Mouse (Mus musculus): Measurements from ENCODE around the gene Ankra2. TPM values are rescaled to one million over a fixed set of nuclear protein-coding genes. Genes with fewer than 3 reads are reported as not detected.

Ankra2 gene
- total and polyA plus RNA-seq, 3 experiments: 11.3 to 46.8 (median 35.6) TPM

GRCm38 (mm10) chr13:98308004-98308403 is 45.1 kb downstream of the Ankra2 start:
- 89% methylated on average over 5 of the region's 5 CpGs for WGBS
- DNase-seq: no peak

GRCm38 (mm10) chr13:98308724-98309123 is 45.9 kb downstream of the Ankra2 start:
- no peak for DNase-seq
- Histone ChIP-seq H3K4me1 (ENCODE audit: control insufficient read depth, insufficient read depth, low read length) (peaks cover 3% of the 10 kb centered on the region; the same call in 1 of the 2 replicates), H3K27ac (no peak overlapping the region), H3K27me3 (ENCODE audit: control insufficient read depth, insufficient read depth, low read length) (no peaks in the 10 kb centered on the region), H3K4me3 (no peak overlapping the region), H3K36me3 (ENCODE audit: control insufficient read depth, insufficient read depth, low read length) (peaks cover 28% of the 10 kb centered on the region), H3K9ac (ENCODE audit: low read depth, low read length) (no peak overlapping the region), H3K79me2 (replicated peaks; ENCODE audit: control insufficient read depth, insufficient read depth, low read length) (no peaks in the 10 kb centered on the region)
- WGBS: 77% methylated on average over 4 of the region's 4 CpGs
- TF ChIP-seq EP300 (IDR thresholded peaks at IDR 0.05; ENCODE audit: insufficient read depth, low read depth, low read length) (no peak), CTCF (IDR thresholded peaks at IDR 0.05) (no peak), POLR2A (IDR thresholded peaks at IDR 0.05; ENCODE audit: insufficient read depth, low read depth, low read length) (no peak)
- intact Hi-C loops (cut with DNase I): no loop called here

More at GRCm38 (mm10) chr13:98308004-98308403, 45.1 kb downstream of the Ankra2 start:
- Histone ChIP-seq H3K9ac (ENCODE audit: low read depth, low read length) (no peak overlapping the region), H3K79me2 (replicated peaks; ENCODE audit: control insufficient read depth, insufficient read depth, low read length) (no peaks in the 10 kb centered on the region), H3K27ac (no peak overlapping the region), H3K27me3 (ENCODE audit: control insufficient read depth, insufficient read depth, low read length) (no peaks in the 10 kb centered on the region), H3K4me3 (no peak overlapping the region), H3K4me1 (ENCODE audit: control insufficient read depth, insufficient read depth, low read length) (peaks cover 3% of the 10 kb centered on the region; the same call in 1 of the 2 replicates), H3K36me3 (ENCODE audit: control insufficient read depth, insufficient read depth, low read length) (peaks cover 25% of the 10 kb centered on the region)
- TF ChIP-seq POLR2A (IDR thresholded peaks at IDR 0.05; ENCODE audit: insufficient read depth, low read depth, low read length) (no peak), EP300 (IDR thresholded peaks at IDR 0.05; ENCODE audit: insufficient read depth, low read depth, low read length) (no peak), CTCF (IDR thresholded peaks at IDR 0.05) (no peak)
- intact Hi-C loops (cut with DNase I): no loop called here

GRCm38 (mm10) chr13:98311597-98311996 is 48.7 kb downstream of the Ankra2 start:
- Histone ChIP-seq H3K27ac (no peak overlapping the region), H3K4me1 (ENCODE audit: control insufficient read depth, insufficient read depth, low read length) (peaks cover 4% of the 10 kb centered on the region), H3K9ac (ENCODE audit: low read depth, low read length) (no peak overlapping the region), H3K36me3 (ENCODE audit: control insufficient read depth, insufficient read depth, low read length) (peaks cover 42% of the 10 kb centered on the region), H3K79me2 (replicated peaks; ENCODE audit: control insufficient read depth, insufficient read depth, low read length) (peaks cover 5% of the 10 kb centered on the region; the same call in 1 of the 2 replicates), H3K27me3 (ENCODE audit: control insufficient read depth, insufficient read depth, low read length) (no peaks in the 10 kb centered on the region), H3K4me3 (no peak overlapping the region)
- TF ChIP-seq EP300 (IDR thresholded peaks at IDR 0.05; ENCODE audit: insufficient read depth, low read depth, low read length) (no peak), POLR2A (IDR thresholded peaks at IDR 0.05; ENCODE audit: insufficient read depth, low read depth, low read length) (no peak), CTCF (IDR thresholded peaks at IDR 0.05) (no peak)
- DNase-seq: no peak
- 94% methylated on average over 5 of the region's 5 CpGs for WGBS
- intact Hi-C loops (cut with DNase I): no loop called here

- no peak for DNase-seq
- Histone ChIP-seq H3K36me3 (ENCODE audit: control insufficient read depth, insufficient read depth, low read length) (peaks cover 40% of the 10 kb centered on the region), H3K27ac (no peak overlapping the region), H3K79me2 (replicated peaks; ENCODE audit: control insufficient read depth, insufficient read depth, low read length) (peaks cover 5% of the 10 kb centered on the region; the same call in 1 of the 2 replicates), H3K4me1 (ENCODE audit: control insufficient read depth, insufficient read depth, low read length) (peaks cover 1% of the 10 kb centered on the region), H3K9ac (ENCODE audit: low read depth, low read length) (no peak overlapping the region), H3K27me3 (ENCODE audit: control insufficient read depth, insufficient read depth, low read length) (no peaks in the 10 kb centered on the region), H3K4me3 (no peak overlapping the region)
- 50% methylated on average over 7 of the region's 7 CpGs for WGBS
- intact Hi-C loops (cut with DNase I): no loop called here
- TF ChIP-seq CTCF (IDR thresholded peaks at IDR 0.05): no peak
- no peak for TF ChIP-seq EP300 (IDR thresholded peaks at IDR 0.05; ENCODE audit: insufficient read depth, low read depth, low read length)
- TF ChIP-seq POLR2A (IDR thresholded peaks at IDR 0.05; ENCODE audit: insufficient read depth, low read depth, low read length): no peak
Observed at GRCm38 (mm10) chr13:98313631-98314030, 50.8 kb downstream of the Ankra2 start.

- H3K4me3 ChIP-seq: peak overlapping the region; percentile 9; the same call in 1 of the 2 replicates
- no peaks in the 10 kb centered on the region for H3K27me3 ChIP-seq (ENCODE audit: control insufficient read depth, insufficient read depth, low read length)
- peaks cover 5% of the 10 kb centered on the region; the same call in 1 of the 2 replicates for H3K79me2 ChIP-seq (replicated peaks; ENCODE audit: control insufficient read depth, insufficient read depth, low read length)
- no peak overlapping the region for H3K9ac ChIP-seq (ENCODE audit: low read depth, low read length)
- no peak overlapping the region for H3K27ac ChIP-seq
- no peak for DNase-seq
- H3K4me1 ChIP-seq (ENCODE audit: control insufficient read depth, insufficient read depth, low read length): peaks cover 1% of the 10 kb centered on the region
- H3K36me3 ChIP-seq (ENCODE audit: control insufficient read depth, insufficient read depth, low read length): peaks cover 37% of the 10 kb centered on the region
- 41% methylated on average over 4 of the region's 4 CpGs for WGBS
- no peak for TF ChIP-seq CTCF (IDR thresholded peaks at IDR 0.05)
- TF ChIP-seq POLR2A (IDR thresholded peaks at IDR 0.05; ENCODE audit: insufficient read depth, low read depth, low read length): no peak
- intact Hi-C loops (cut with DNase I): loop anchor here (5.0 kb wide), 1 partner anchor 53 kb away; the partner anchor contains the start of genes Ankra2 and Utp15
Observed at GRCm38 (mm10) chr13:98315124-98315523, 52.2 kb downstream of the Ankra2 start.

- Histone ChIP-seq H3K4me3 (peak overlapping the region; percentile 87), H3K27me3 (ENCODE audit: control insufficient read depth, insufficient read depth, low read length) (no peaks in the 10 kb centered on the region), H3K79me2 (replicated peaks; ENCODE audit: control insufficient read depth, insufficient read depth, low read length) (peaks cover 5% of the 10 kb centered on the region; the same call in 1 of the 2 replicates), H3K4me1 (ENCODE audit: control insufficient read depth, insufficient read depth, low read length) (peaks cover 1% of the 10 kb centered on the region), H3K27ac (peak overlapping the region; percentile 89), H3K9ac (ENCODE audit: low read depth, low read length) (peak overlapping the region; percentile 84), H3K36me3 (ENCODE audit: control insufficient read depth, insufficient read depth, low read length) (peaks cover 29% of the 10 kb centered on the region)
- WGBS: under 1% methylated on average over 17 of the region's 17 CpGs
- intact Hi-C loops (cut with DNase I): loop anchor here (5.0 kb wide), 1 partner anchor 54 kb away; the partner anchor contains the start of genes Ankra2 and Utp15
- no peak for TF ChIP-seq EP300 (IDR thresholded peaks at IDR 0.05; ENCODE audit: insufficient read depth, low read depth, low read length)
- no peak for TF ChIP-seq CTCF (IDR thresholded peaks at IDR 0.05)
- no peak for TF ChIP-seq POLR2A (IDR thresholded peaks at IDR 0.05; ENCODE audit: insufficient read depth, low read depth, low read length)
- DNase-seq: no peak
Observed at GRCm38 (mm10) chr13:98316140-98316479, 53.2 kb downstream of the Ankra2 start.
